26 mouse cellular contexts compared by ENCODE assay signal in genomic region chr1:54355485-54355884, GRCm38 (mm10).
DNase-seq lines count a peak whose midpoint lies in the region; ATAC-seq lines count a peak whose summit lies in the region.
"Had no signal": no experiment of that assay in that cellular context is flagged by ENCODE, and none has a peak within 500 bp of the region (broad histone marks: within the 10 kb centered on the region; RNA-seq: fewer than 3 reads in every experiment).

No protein-coding gene starts in this region.

- H3K9ac ChIP-seq in heart, embryonic 14.5 days (ENCODE audit: low read length) = no peak overlapping the region
- H3K9ac ChIP-seq: hindbrain, embryonic 15.5 days; limb, embryonic 12.5 days; lung, embryonic 15.5 days; midbrain, embryonic 12.5 days had no signal

- ATAC-seq in heart, embryonic 14.5 days (ENCODE audit: insufficient number of reproducible peaks, insufficient read depth, low FRiP score, low read depth) = no peak
- ATAC-seq: forebrain, embryonic 16.5 days had no signal

- no peak overlapping the region for H3K4me3 ChIP-seq in heart, embryonic 14.5 days (ENCODE audit: control insufficient read depth in 1 of 2, insufficient read depth in 1 of 2, low read depth in 1 of 2, low read length in 2 of 2)
- H3K4me3 ChIP-seq: erythroblast, embryonic 14.5 days; gastrocnemius, adult 2 months; hindbrain, embryonic 15.5 days; layer of hippocampus, adult 2 months; left cerebral cortex, adult 2 months; limb, embryonic 12.5 days; lung, embryonic 15.5 days; megakaryocyte, embryonic 14.5 days; midbrain, embryonic 12.5 days had no signal

- peaks cover 3 to 9% of the 10 kb centered on the region in 2 experiments; a peak in 2 of 4 replicates for H3K4me1 ChIP-seq in heart, embryonic 14.5 days (ENCODE audit: control insufficient read depth in 2 of 2, insufficient read depth in 2 of 2, low read length in 2 of 2)
- H3K4me1 ChIP-seq: hindbrain, embryonic 15.5 days; limb, embryonic 12.5 days; lung, embryonic 15.5 days; megakaryocyte, embryonic 14.5 days; midbrain, embryonic 12.5 days had no signal

- H3K4me2 ChIP-seq in heart, embryonic 14.5 days (ENCODE audit: low read length) = no peak overlapping the region
- H3K4me2 ChIP-seq: hindbrain, embryonic 15.5 days; limb, embryonic 12.5 days; lung, embryonic 15.5 days; midbrain, embryonic 12.5 days had no signal

- peak overlapping the region; percentile 34 to 64; a peak in 3 of 4 replicates for H3K27ac ChIP-seq in heart, embryonic 14.5 days (replicated peaks in 1 of 2; ENCODE audit: control insufficient read depth in 1 of 2, insufficient read depth in 1 of 2, low read depth in 2 of 2, low read length in 2 of 2)
- H3K27ac ChIP-seq: gastrocnemius, adult 2 months; hindbrain, embryonic 15.5 days; layer of hippocampus, adult 2 months; left cerebral cortex, adult 2 months; limb, embryonic 12.5 days; lung, embryonic 15.5 days; midbrain, embryonic 12.5 days; stomach, postnatal 0 days had no signal

- H3K27me3 ChIP-seq in heart, embryonic 14.5 days (ENCODE audit: control insufficient read depth, insufficient read depth, low read length) = no peaks in the 10 kb centered on the region
- H3K27me3 ChIP-seq: hindbrain, embryonic 15.5 days; limb, embryonic 12.5 days; lung, embryonic 15.5 days; megakaryocyte, embryonic 14.5 days; midbrain, embryonic 12.5 days had no signal

- H3K36me3 ChIP-seq in heart, embryonic 14.5 days (ENCODE audit: control insufficient read depth, insufficient read depth, low read length) = no peaks in the 10 kb centered on the region
- H3K36me3 ChIP-seq: hindbrain, embryonic 15.5 days; limb, embryonic 12.5 days; lung, embryonic 15.5 days; midbrain, embryonic 12.5 days had no signal

- intact Hi-C loops in heart, postnatal 14 days (cut with DNase I) = no loop called here

- H3K9me3 ChIP-seq in heart, embryonic 14.5 days (ENCODE audit: control insufficient read depth, low read length) = no peaks in the 10 kb centered on the region
- H3K9me3 ChIP-seq: hindbrain, embryonic 15.5 days; limb, embryonic 12.5 days; lung, embryonic 15.5 days; midbrain, embryonic 12.5 days had no signal

- peak; percentile 2 for DNase-seq in lung, postnatal 36 days
- DNase-seq in lung, postnatal 25 days (ENCODE audit: low spot score) = no peak
- DNase-seq in heart, postnatal 14 days = peak; percentile 9 to 12
- no peak for DNase-seq in urinary bladder, postnatal 10 days (ENCODE audit: low spot score)
- no peak for DNase-seq in right cerebral cortex, adult 2 months (ENCODE audit: low spot score in 2 of 2)
- no peak for DNase-seq in ovary, postnatal 10 days (ENCODE audit: low spot score)
- DNase-seq: adrenal gland, postnatal 25 days; cerebellum, adult 11-12 months; cerebellum, adult 9-11 months; gastrocnemius, adult 2 months; gastrocnemius, postnatal 36 days; lung, postnatal 4 days; retina, postnatal 1 day; thymus, adult 2 months; thymus, postnatal 36 days had no signal

- 17% methylated on average over 5 of the region's 5 CpGs for WGBS in heart, embryonic 14.5 days

Comparison
In these comparisons a context has a peak if more than half of its experiments do, and no peak if none do; other contexts are left out.
1. DNase-seq: peak in lung, postnatal 36 days (single experiment) and heart, postnatal 14 days (2 of 2); none in lung, postnatal 25 days (single experiment), urinary bladder, postnatal 10 days (single experiment), right cerebral cortex, adult 2 months (0 of 2) and ovary, postnatal 10 days (single experiment).